Mouse (Mus musculus): ENCODE results near the gene Olfr1178.

The Olfr1178 gene

GRCm38 (mm10) chr2:88386762-88387161 lies at the start of gene Olfr1178:
Gene Olfr1178 (plus strand): TSS chr2:88387062.
- no peak for DNase-seq

GRCm38 (mm10) chr2:88346392-88346791 lies 40.5 kb upstream of the Olfr1178 start, which contains the start of gene Olfr1177-ps:
Gene Olfr1177-ps (minus strand): TSS chr2:88346492.
- no peak for DNase-seq

- DNase-seq = no peak
These were observed 30.6 kb upstream of the Olfr1178 start for GRCm38 (mm10) chr2:88356304-88356703.

GRCm38 (mm10) chr2:88406353-88406752 lies 19.5 kb downstream of the Olfr1178 start, which contains the start of gene Olfr1179:
Gene Olfr1179 (minus strand): TSS chr2:88406453.
- DNase-seq = no peak

- DNase-seq = no peak
These were observed 32.2 kb downstream of the Olfr1178 start, which contains the start of gene Olfr1180 for GRCm38 (mm10) chr2:88419051-88419450. Gene Olfr1180 (minus strand): TSS chr2:88419151.

- DNase-seq = no peak
These were observed 39.2 kb downstream of the Olfr1178 start, which contains the start of gene Olfr1181 for GRCm38 (mm10) chr2:88426071-88426470. Gene Olfr1181 (minus strand): TSS chr2:88426171.

GRCm38 (mm10) chr2:88449031-88449430 lies 62.2 kb downstream of the Olfr1178 start, which contains the start of gene Gm13757:
Gene Gm13757 (minus strand): TSS chr2:88449131.
- no peak for DNase-seq

Data from kidney, postnatal 14 days (tissue).